Mouse (Mus musculus): ENCODE measurements around the gene Capzb. TPM values are rescaled to one million over a fixed set of nuclear protein-coding genes. Genes with fewer than 3 reads are reported as not detected.

The Capzb gene
- total and polyA plus RNA-seq, 3 experiments = 86.4 to 388 (median 160) TPM

DNA sequence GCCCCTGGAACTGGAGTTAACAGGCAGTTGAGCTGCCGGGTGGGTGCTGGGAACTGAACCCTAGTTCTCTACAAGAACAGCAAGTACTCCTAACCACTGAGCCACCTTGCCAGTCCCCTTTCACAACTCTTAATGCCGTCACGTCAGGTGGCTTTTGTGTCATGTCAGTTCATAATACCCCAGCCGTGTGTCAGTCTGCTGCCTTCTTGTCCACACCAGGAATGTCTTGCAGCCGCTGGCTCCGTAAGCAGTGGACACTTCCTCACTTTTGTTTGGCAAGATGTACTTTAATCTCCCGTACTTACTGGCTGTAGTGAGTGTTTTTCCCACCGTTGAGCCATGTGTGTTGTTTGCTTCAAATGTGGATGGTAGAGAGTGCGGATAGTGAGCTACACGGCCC lies 20.4 kb downstream of the Capzb start:
- Histone ChIP-seq H3K9ac (ENCODE audit: insufficient read depth, low read depth) (no peak overlapping the region), H3K9me3 (replicated peaks; ENCODE audit: low read length) (no peaks in the 10 kb centered on the region), H3K4me2 (ENCODE audit: insufficient read depth, low read depth, poor library complexity, severe bottlenecking) (no peak overlapping the region), H3K27ac (ENCODE audit: insufficient read depth, low read depth) (no peak overlapping the region), H3K36me3 (replicated peaks in 1 of 2; ENCODE audit: control insufficient read depth in 1 of 2, insufficient read depth in 1 of 2, low read length in 1 of 2) (peaks cover 16 to 81% of the 10 kb centered on the region in 2 experiments), H3K4me1 (ENCODE audit: control insufficient read depth in 1 of 2, insufficient read depth in 2 of 2) (peaks cover 51 to 89% of the 10 kb centered on the region in 2 experiments), H3K27me3 (replicated peaks) (no peaks in the 10 kb centered on the region), H3K79me2 (replicated peaks; ENCODE audit: control insufficient read depth, extremely low read depth, insufficient read depth, poor library complexity, severe bottlenecking) (peaks cover 71% of the 10 kb centered on the region), H3K4me3 (replicated peaks in 1 of 3; ENCODE audit: low read depth in 2 of 3, low read length in 2 of 3, poor library complexity in 1 of 3) (no peak overlapping the region)
- in situ Hi-C loops (cut with MboI; ENCODE audit: low pct_ligation_motif_present, low pct_unique_long_range_greater_than_20kb, low sequenced_read_pairs) = no loop called here
- TF ChIP-seq TBP (conservative IDR thresholded peaks at IDR 0.05; ENCODE audit: low read depth, low read length) (no peak), ZNF384 (IDR thresholded peaks at IDR 0.05; ENCODE audit: low read depth, low read length) (no peak), ETS1 (conservative IDR thresholded peaks at IDR 0.05; ENCODE audit: low read depth, low read length) (no peak), PAX5 (IDR thresholded peaks at IDR 0.05; ENCODE audit: low read length) (no peak), SIN3A (IDR thresholded peaks at IDR 0.05; ENCODE audit: low read length) (no peak), USF1 (IDR thresholded peaks at IDR 0.05; ENCODE audit: low read depth, low read length) (no peak), E2F4 (IDR thresholded peaks at IDR 0.05; ENCODE audit: insufficient replicate concordance, low read depth, low read length) (no peak), EP300 (IDR thresholded peaks at IDR 0.05; ENCODE audit: low read length) (no peak), BHLHE40 (IDR thresholded peaks at IDR 0.05; ENCODE audit: low read depth, low read length) (no peak), USF2 (conservative IDR thresholded peaks at IDR 0.05; ENCODE audit: low read depth, low read length) (no peak)
- dilution Hi-C loops (cut with MboI; ENCODE audit: extremely low pct_ligation_motif_present, extremely low pct_unique_long_range_greater_than_20kb, low sequenced_read_pairs) = no loop called here
- DNase-seq (ENCODE audit: extremely low read depth) = no peak

DNA sequence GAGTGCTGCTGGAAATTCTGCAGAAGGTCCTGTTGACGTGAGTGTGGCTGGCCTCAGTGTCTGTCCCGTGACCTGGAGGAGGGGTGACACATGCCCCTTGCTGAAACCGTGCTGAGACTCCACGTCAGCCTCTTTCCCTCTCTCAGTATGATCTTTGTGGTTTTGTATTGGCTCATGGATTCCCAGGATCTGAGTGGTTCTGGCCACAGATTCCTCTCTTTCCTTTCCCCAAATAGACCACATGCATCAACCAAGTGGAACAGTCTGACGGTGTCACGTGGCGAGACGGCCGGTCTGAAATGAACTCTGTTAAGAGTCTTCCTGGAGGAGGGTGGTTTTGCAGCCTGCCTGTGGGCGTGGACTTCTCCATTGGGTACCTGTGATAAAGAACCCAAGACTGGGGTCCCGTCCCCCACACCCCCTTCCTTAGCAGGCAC lies 21.3 kb downstream of the Capzb start:
- dilution Hi-C loops (cut with MboI; ENCODE audit: extremely low pct_ligation_motif_present, extremely low pct_unique_long_range_greater_than_20kb, low sequenced_read_pairs) = no loop called here
- H3K4me2 ChIP-seq (ENCODE audit: insufficient read depth, low read depth, poor library complexity, severe bottlenecking) = 0 out of 2 replicates have a peak overlapping the region, but pooled peaks have one; percentile 8
- H3K27me3 ChIP-seq (replicated peaks) = no peaks in the 10 kb centered on the region
- TF ChIP-seq BHLHE40 (IDR thresholded peaks at IDR 0.05; ENCODE audit: low read depth, low read length) (peak; percentile 90), USF1 (IDR thresholded peaks at IDR 0.05; ENCODE audit: low read depth, low read length) (peak; percentile 30; the same call in 1 of the 2 replicates), PAX5 (IDR thresholded peaks at IDR 0.05; ENCODE audit: low read length) (no peak), NELFE (IDR thresholded peaks at IDR 0.05; ENCODE audit: low read depth, low read length) (no peak), KAT2A (IDR thresholded peaks at IDR 0.05; ENCODE audit: insufficient replicate concordance, low read length) (no peak), GABPA (IDR thresholded peaks at IDR 0.05; ENCODE audit: insufficient replicate concordance, low read depth, low read length) (no peak), E2F4 (IDR thresholded peaks at IDR 0.05; ENCODE audit: insufficient replicate concordance, low read depth, low read length) (no peak), MAX (IDR thresholded peaks at IDR 0.05; ENCODE audit: low read length) (peak; percentile 67), RCOR1 (conservative IDR thresholded peaks at IDR 0.05; ENCODE audit: low read depth, low read length) (no peak)
- H3K4me3 ChIP-seq (replicated peaks in 1 of 3; ENCODE audit: low read depth in 2 of 3, low read length in 2 of 3, poor library complexity in 1 of 3) = no peak overlapping the region
- no peak for DNase-seq (ENCODE audit: extremely low read depth)
- in situ Hi-C loops (cut with MboI; ENCODE audit: low pct_ligation_motif_present, low pct_unique_long_range_greater_than_20kb, low sequenced_read_pairs) = no loop called here
- H3K27ac ChIP-seq (ENCODE audit: insufficient read depth, low read depth) = no peak overlapping the region
- peaks cover 16 to 87% of the 10 kb centered on the region in 2 experiments for H3K36me3 ChIP-seq (replicated peaks in 1 of 2; ENCODE audit: control insufficient read depth in 1 of 2, insufficient read depth in 1 of 2, low read length in 1 of 2)
- no peak overlapping the region for H3K9ac ChIP-seq (ENCODE audit: insufficient read depth, low read depth)
- no peaks in the 10 kb centered on the region for H3K9me3 ChIP-seq (replicated peaks; ENCODE audit: low read length)
- peaks cover 44 to 87% of the 10 kb centered on the region in 2 experiments for H3K4me1 ChIP-seq (ENCODE audit: control insufficient read depth in 1 of 2, insufficient read depth in 2 of 2)
- H3K79me2 ChIP-seq (replicated peaks; ENCODE audit: control insufficient read depth, extremely low read depth, insufficient read depth, poor library complexity, severe bottlenecking) = peaks cover 67% of the 10 kb centered on the region
